Mouse (Mus musculus): ENCODE data around the gene Ndufa11. TPM values are rescaled to one million over a fixed set of nuclear protein-coding genes. Genes with fewer than 3 reads are reported as not detected.
A peak's percentile ranks its signal among the peaks of the same experiment; 100 is the strongest.

The Ndufa11 gene
- polyA plus RNA-seq, 1 experiment from 2014 or later, result 281 TPM

DNA sequence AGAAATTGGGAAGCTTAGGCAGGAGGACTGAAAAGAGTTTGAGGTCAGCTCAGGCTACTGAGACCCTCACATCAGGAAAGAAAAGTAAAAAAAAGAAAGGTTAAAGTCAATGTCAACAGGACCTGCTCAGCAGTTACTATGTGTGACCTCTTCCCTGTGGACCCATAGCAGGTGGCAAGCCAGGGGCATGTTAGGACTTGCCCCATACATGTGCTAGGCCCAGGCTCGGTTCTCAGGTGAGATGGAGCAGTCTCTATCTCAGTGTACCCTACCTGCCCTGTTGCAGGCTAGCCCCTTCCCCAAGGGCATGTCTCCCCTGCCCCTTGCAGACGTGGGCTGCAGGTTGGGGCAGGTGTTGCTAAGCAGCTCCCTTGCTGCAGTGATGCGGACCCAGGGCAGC lies 7.9 kb upstream of the Ndufa11 start:
- DNase-seq (no peak), ATAC-seq (no peak)
- H3K4me2 ChIP-seq (ENCODE audit: low read depth, low read length), result no peak overlapping the region
- TF ChIP-seq EP300 (IDR thresholded peaks at IDR 0.05; ENCODE audit: low read depth) (no peak), CTCF (IDR thresholded peaks at IDR 0.05; ENCODE audit: low read depth) (no peak)
- no peak overlapping the region for H3K27ac ChIP-seq (ENCODE audit: low read depth)
- H3K9ac ChIP-seq (replicated peaks), result no peak overlapping the region
- H3K9me3 ChIP-seq (ENCODE audit: low read length), result no peaks in the 10 kb centered on the region
- no peaks in the 10 kb centered on the region for H3K4me1 ChIP-seq (ENCODE audit: insufficient read depth)
- 84% methylated on average over 3 of the region's 3 CpGs for WGBS (ENCODE audit: insufficient replicate concordance)
- no peaks in the 10 kb centered on the region for H3K27me3 ChIP-seq (ENCODE audit: insufficient read depth, low read length)
- H3K4me3 ChIP-seq (ENCODE audit: low read depth, low read length), result no peak overlapping the region
- peaks cover 74% of the 10 kb centered on the region for H3K36me3 ChIP-seq (replicated peaks; ENCODE audit: insufficient read depth, low read length)

DNA sequence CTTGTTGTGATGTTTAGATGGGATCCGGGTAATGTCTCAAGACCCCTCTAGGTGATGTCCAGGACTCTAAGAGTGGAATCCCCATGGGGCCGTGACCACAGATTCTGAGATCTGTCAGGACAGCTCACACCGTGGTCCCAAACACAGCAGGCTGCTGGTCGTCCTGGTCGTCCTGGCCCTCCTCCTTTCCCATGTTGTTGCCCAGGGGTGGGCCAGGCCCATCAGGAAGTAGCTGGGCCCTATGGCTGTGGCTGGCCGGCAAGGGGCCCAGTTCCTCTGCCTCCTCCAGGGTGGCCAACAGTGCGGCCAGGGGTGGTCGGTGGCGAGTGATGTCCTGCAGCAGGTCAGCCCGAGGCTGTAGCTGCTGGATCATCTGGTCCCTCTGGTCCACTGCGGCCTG lies 2.2 kb upstream of the Ndufa11 start:
- H3K4me2 ChIP-seq (ENCODE audit: low read depth, low read length), result no peak overlapping the region
- H3K36me3 ChIP-seq (replicated peaks; ENCODE audit: insufficient read depth, low read length), result peaks cover 18% of the 10 kb centered on the region
- 75% methylated on average over 10 of the region's 11 CpGs for WGBS (ENCODE audit: insufficient replicate concordance)
- H3K4me1 ChIP-seq (ENCODE audit: insufficient read depth), result peaks cover 19% of the 10 kb centered on the region
- no peaks in the 10 kb centered on the region for H3K27me3 ChIP-seq (ENCODE audit: insufficient read depth, low read length)
- no peak overlapping the region for H3K9ac ChIP-seq (replicated peaks)
- H3K4me3 ChIP-seq (ENCODE audit: low read depth, low read length), result no peak overlapping the region
- ATAC-seq (no peak), DNase-seq (no peak)
- TF ChIP-seq EP300 (IDR thresholded peaks at IDR 0.05; ENCODE audit: low read depth) (no peak), CTCF (IDR thresholded peaks at IDR 0.05; ENCODE audit: low read depth) (no peak)
- H3K27ac ChIP-seq (ENCODE audit: low read depth), result no peak overlapping the region
- no peaks in the 10 kb centered on the region for H3K9me3 ChIP-seq (ENCODE audit: low read length)

DNA sequence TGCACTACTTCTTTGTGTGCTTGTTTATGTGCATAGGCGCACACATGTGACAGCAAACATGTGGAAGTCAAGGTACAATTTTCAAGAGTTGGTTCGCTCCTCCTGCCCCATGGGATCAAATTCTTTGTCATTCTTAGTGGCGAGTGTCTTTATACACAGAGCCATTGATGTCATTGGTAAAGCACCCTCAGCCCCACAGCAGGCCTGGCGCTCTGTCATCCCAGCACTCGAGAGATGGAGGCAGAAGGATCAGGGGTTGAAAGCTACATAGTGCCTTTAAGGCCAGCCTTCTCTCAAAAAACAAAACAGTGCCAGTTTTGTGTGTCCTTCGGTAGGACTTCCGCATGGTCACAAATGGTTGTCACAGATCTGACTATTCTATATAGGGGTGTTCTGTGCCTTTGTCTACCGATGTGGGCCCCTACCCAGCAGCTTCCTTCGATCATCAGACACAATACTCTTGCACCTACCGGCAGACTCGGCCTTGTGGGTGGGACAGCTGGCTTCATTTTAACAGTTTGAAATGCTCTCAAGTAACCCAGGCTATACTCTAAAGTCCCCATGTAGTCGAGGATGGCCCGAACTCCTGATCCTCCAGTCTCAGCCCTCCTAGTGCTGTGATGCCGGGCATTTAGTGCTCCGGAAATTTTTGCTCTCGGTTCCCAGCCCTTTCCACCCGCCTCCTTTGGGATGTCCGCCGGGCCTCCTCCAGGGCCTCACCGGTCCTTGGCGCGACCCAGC lies 1.5 kb upstream of the Ndufa11 start:
- peak overlapping the region; percentile 76 for H3K4me3 ChIP-seq (ENCODE audit: low read depth, low read length)
- peak overlapping the region; percentile 92 for H3K4me2 ChIP-seq (ENCODE audit: low read depth, low read length)
- DNase-seq (no peak), ATAC-seq (no peak)
- 27% methylated on average over 22 of the region's 22 CpGs for WGBS (ENCODE audit: insufficient replicate concordance)
- H3K9me3 ChIP-seq (ENCODE audit: low read length), result no peaks in the 10 kb centered on the region
- no peaks in the 10 kb centered on the region for H3K27me3 ChIP-seq (ENCODE audit: insufficient read depth, low read length)
- H3K27ac ChIP-seq (ENCODE audit: low read depth), result peak overlapping the region; percentile 60; the same call in 1 of the 2 replicates
- peaks cover 19% of the 10 kb centered on the region for H3K4me1 ChIP-seq (ENCODE audit: insufficient read depth)
- H3K9ac ChIP-seq (replicated peaks), result peak overlapping the region; percentile 75
- no peak for TF ChIP-seq EP300 (IDR thresholded peaks at IDR 0.05; ENCODE audit: low read depth)
- TF ChIP-seq CTCF (IDR thresholded peaks at IDR 0.05; ENCODE audit: low read depth), result no peak
- H3K36me3 ChIP-seq (replicated peaks; ENCODE audit: insufficient read depth, low read length), result peaks cover 14% of the 10 kb centered on the region

DNA sequence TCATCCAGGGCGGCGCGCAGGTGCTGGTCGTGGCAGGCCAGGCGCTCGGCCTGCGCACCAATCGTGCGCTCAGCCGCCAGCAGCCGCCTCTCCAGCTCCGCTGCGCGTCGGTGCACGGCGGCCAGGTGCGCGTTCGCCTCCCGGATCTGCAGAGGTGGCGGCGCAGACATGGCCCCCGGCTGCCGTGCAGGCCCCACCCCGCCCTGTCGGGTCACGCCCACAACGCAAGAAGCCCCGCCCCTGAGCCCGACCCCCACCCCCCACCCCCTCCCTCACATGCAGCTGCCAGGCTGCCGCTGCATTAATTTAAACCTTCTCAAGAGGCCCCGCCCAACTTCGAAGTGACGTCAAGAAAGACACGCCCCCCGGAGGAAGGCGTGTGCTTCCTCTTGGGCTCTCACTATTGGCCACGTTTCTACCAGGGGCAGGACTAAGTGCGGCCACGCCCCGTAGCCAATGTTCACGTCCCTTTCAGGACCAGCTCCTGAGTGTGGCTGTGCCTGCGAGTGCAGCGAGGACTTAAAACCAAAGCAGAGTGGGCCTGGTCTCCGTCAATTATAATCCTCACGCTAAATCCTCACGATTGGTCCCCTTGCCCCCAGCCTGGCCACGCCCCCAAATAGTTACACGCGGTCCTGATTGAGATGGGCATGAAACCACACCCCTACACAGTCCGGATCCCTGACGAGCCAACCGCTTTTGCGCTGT lies 758 bp upstream of the Ndufa11 start:
- WGBS (ENCODE audit: insufficient replicate concordance), result under 1% methylated on average over 53 of the region's 55 CpGs
- DNase-seq (peak; percentile 97), ATAC-seq (peak; percentile 88)
- H3K4me1 ChIP-seq (ENCODE audit: insufficient read depth), result peaks cover 19% of the 10 kb centered on the region
- TF ChIP-seq CTCF (IDR thresholded peaks at IDR 0.05; ENCODE audit: low read depth) (no peak), EP300 (IDR thresholded peaks at IDR 0.05; ENCODE audit: low read depth) (no peak)
- peak overlapping the region; percentile 83 for H3K27ac ChIP-seq (ENCODE audit: low read depth)
- peak overlapping the region; percentile 92 for H3K4me2 ChIP-seq (ENCODE audit: low read depth, low read length)
- peak overlapping the region; percentile 87 for H3K9ac ChIP-seq (replicated peaks)
- H3K36me3 ChIP-seq (replicated peaks; ENCODE audit: insufficient read depth, low read length), result 0 out of 2 replicates have a peak, but pooled peaks cover 12% of the 10 kb centered on the region
- peak overlapping the region; percentile 76 for H3K4me3 ChIP-seq (ENCODE audit: low read depth, low read length)
- H3K9me3 ChIP-seq (ENCODE audit: low read length), result no peaks in the 10 kb centered on the region
- no peaks in the 10 kb centered on the region for H3K27me3 ChIP-seq (ENCODE audit: insufficient read depth, low read length)

DNA sequence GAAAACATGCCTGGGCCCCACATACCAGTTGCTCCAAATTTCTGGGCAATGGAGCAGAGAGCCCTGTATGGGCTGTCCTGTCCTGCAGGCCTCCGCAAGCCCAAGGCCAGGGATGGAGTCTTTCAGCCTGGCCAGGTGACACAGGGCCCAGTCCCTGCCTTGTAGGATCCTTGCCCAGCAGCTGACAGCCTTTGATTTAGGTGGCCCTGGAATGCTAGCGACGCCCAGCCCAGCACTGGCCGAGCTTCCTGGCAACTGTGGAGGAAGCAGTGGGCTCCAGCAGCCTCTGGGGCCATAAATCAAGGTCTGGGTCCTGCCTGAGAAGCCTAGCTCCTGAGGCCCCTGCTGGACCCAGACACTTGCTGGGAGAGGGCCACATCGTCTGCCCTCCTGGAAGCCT lies 4.9 kb downstream of the Ndufa11 start:
- no peak overlapping the region for H3K4me3 ChIP-seq (ENCODE audit: low read depth, low read length)
- no peaks in the 10 kb centered on the region for H3K9me3 ChIP-seq (ENCODE audit: low read length)
- DNase-seq, result no peak
- H3K4me2 ChIP-seq (ENCODE audit: low read depth, low read length), result no peak overlapping the region
- TF ChIP-seq CTCF (IDR thresholded peaks at IDR 0.05; ENCODE audit: low read depth), result no peak
- no peak for TF ChIP-seq EP300 (IDR thresholded peaks at IDR 0.05; ENCODE audit: low read depth)
- H3K36me3 ChIP-seq (replicated peaks; ENCODE audit: insufficient read depth, low read length), result peaks cover 18% of the 10 kb centered on the region; the same call in 1 of the 2 replicates
- no peak overlapping the region for H3K27ac ChIP-seq (ENCODE audit: low read depth)
- 82% methylated on average over 5 of the region's 5 CpGs for WGBS (ENCODE audit: insufficient replicate concordance)
- H3K4me1 ChIP-seq (ENCODE audit: insufficient read depth), result peaks cover 10% of the 10 kb centered on the region
- no peaks in the 10 kb centered on the region for H3K27me3 ChIP-seq (ENCODE audit: insufficient read depth, low read length)
- H3K9ac ChIP-seq (replicated peaks), result no peak overlapping the region
- ATAC-seq, result no peak

GRCm38 (mm10) chr17:56723419-56724161 lies 6.0 kb downstream of the Ndufa11 start:
- TF ChIP-seq EP300 (IDR thresholded peaks at IDR 0.05; ENCODE audit: low read depth) (no peak), CTCF (IDR thresholded peaks at IDR 0.05; ENCODE audit: low read depth) (peak; percentile 21; the same call in 1 of the 2 replicates)
- Histone ChIP-seq H3K4me2 (ENCODE audit: low read depth, low read length) (no peak overlapping the region), H3K4me3 (ENCODE audit: low read depth, low read length) (no peak overlapping the region), H3K36me3 (replicated peaks; ENCODE audit: insufficient read depth, low read length) (peaks cover 18% of the 10 kb centered on the region; the same call in 1 of the 2 replicates), H3K4me1 (ENCODE audit: insufficient read depth) (peaks cover 7% of the 10 kb centered on the region), H3K27me3 (ENCODE audit: insufficient read depth, low read length) (peaks cover 5% of the 10 kb centered on the region; the same call in 1 of the 2 replicates), H3K27ac (ENCODE audit: low read depth) (no peak overlapping the region), H3K9ac (replicated peaks) (no peak overlapping the region), H3K9me3 (ENCODE audit: low read length) (no peaks in the 10 kb centered on the region)
- ATAC-seq (no peak), DNase-seq (no peak)
- WGBS (ENCODE audit: insufficient replicate concordance), result 85% methylated on average over 11 of the region's 11 CpGs
